Mouse (Mus musculus) bone marrow macrophage, adult 2 months (primary cell): ENCODE measurements at regions not wholly inside any gene's neighbourhood (a gene's known extent, or its start where the extent isn't known, plus 50 kb on each side); places are given as distances from the start of the nearest gene placed in this dataset.
"Not testable (repeated sequence)": the region's sequence is repeated elsewhere in the genome, so short reads cannot be mapped to it uniquely, and the experiment has no call there.

Experiments used
- CTCF ChIP-seq: IDR thresholded peaks from 2 replicates; pipeline ENCODE4 v1.5.1; 2012; ENCODE audit warnings: low read depth, mild to moderate bottlenecking, low read length, moderate library complexity
- POLR2A ChIP-seq: IDR thresholded peaks from 2 replicates; pipeline ENCODE4 v1.6.1; 2012; ENCODE audit warnings: mild to moderate bottlenecking, low read depth, low read length, borderline replicate concordance

GRCm38 (mm10) chr7:106529433-106530102 is 150.8 kb downstream of the Olfr693 start:
- TF ChIP-seq POLR2A, CTCF: not testable (repeated sequence)
